Mouse (Mus musculus) spleen, embryonic (tissue): ENCODE measurements around the gene Nfya.

ENCODE experiments used
- CTCF ChIA-PET: fragments of 350-600 bp; sonication (Branson Sonifier 250); formaldehyde crosslinking; loops from one replicate; lab custom pipeline; 2022; lab: Charles Lee

Nfya gene

DNA sequence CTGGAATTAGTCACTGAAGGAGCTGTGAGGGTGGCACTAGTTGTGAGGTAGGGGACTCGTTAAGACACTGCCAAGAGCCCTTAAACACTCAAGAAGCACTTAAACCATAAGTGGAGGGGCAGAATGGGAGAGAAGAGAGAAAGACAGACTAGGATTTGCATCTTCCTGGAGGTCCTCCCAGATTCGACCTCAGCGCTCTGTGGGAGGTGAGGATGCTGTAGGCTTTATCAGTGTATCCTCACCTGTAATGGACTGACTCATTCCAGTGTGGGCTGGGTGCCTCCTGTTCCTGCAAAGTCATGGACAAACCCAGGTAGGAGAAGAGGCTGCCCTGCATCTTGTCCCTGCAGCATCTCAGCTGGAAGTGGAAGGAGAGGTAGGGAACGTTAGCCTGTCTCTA lies 62.9 kb downstream of the Nfya start:
- CTCF ChIA-PET, result no interaction called here

DNA sequence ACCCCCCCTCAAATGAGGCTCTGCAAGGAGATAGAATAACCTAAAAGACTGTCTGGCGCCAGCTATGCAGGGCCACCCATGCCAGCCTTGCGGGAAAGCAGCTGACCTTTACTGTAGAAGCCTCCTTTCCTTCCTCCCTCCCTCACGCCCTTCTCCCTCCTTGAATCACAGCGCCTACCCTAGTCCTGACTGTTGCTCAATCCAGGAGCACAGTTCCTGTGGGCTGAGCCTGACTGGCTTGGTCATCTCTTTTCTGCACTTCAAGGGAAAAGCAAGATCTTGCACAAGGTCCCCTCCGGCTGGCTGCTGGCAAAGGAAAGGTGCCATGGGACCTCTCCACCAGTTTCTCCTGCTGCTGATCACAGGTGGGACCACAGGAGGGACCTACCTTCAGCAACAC lies 63.5 kb downstream of the Nfya start, which contains the start of gene Trem2:
Trem2 (plus strand) TSS at position 171 of the 400 bp plus-strand sequence.
- CTCF ChIA-PET, result no interaction called here

DNA sequence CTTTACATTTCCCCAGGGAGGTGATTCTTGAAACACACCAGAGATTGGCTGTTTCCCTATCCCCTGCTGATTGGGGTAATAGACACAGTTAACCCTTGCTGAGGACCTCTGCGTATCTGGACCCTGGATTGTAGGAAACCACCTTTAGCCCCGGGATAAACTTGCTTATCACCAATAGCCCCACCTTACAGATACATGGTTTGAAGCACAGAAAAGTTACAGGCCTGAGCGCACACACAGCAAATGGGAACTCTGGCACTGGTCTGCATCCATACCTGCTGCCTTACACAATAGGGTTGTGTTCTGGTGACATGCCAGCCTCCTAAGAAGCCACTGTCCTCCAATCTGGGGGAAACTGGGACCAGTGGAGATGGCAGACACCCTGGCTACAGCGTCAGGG lies 63.9 kb downstream of the Nfya start:
- CTCF ChIA-PET, result no interaction called here

GRCm38 (mm10) chr17:48343065-48343464 lies 66.6 kb downstream of the Nfya start:
- CTCF ChIA-PET, result interaction anchor here (0.7 kb wide), 1 partner anchor 52 kb away, joined by 3 read pairs; no protein-coding TSS in a partner anchor

DNA sequence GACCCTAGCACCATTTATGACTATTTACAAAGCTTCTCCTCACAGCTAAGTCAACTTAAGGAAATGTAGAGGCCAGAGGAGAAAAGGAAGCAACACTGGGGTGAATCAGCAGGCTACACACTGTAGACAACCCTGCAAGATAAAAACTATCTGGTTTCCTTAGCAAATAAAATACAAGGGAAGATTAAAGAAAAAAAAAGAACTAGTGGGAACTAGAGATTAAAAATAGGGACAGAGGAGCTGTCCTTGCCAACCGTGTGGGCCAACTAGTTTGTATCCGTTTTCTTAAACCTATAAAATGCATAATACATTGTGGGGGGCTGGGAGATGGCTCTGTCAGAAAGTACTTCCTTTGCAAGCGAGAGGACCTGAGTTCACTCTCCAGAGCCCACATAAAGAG lies 67.8 kb downstream of the Nfya start:
- CTCF ChIA-PET, result no interaction called here

DNA sequence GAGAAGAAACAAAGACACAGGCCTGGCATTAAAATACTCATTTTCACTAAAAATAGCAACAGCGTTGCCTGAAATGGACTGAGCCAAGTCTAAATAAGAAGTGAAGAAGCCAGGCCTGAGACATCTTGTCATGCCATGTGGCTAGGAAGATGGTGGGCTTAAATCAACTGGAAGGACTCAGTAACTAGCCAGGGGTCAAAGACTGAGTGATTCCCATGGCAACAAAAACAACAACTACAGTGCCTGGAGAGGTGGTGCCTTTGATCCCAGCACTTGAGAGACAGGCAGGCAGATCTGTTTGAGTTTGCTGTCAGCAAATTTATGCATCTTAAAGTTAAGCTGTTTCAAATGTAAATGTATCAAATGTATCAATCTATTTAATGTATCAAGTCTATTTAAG lies 69.4 kb downstream of the Nfya start:
- CTCF ChIA-PET, result no interaction called here
